Mouse (Mus musculus): ENCODE results near the gene Hunk. TPM values are rescaled to one million over a fixed set of nuclear protein-coding genes. Genes with fewer than 3 reads are reported as not detected.

The Hunk gene
- total and polyA plus RNA-seq, 2 experiments, result 0.50 to 0.74 TPM

- Histone ChIP-seq H3K27me3 (ENCODE audit: control insufficient read depth, insufficient read depth, low read length) (no peaks in the 10 kb centered on the region), H3K9ac (ENCODE audit: low read depth, low read length) (no peak overlapping the region), H3K27ac (replicated peaks; ENCODE audit: insufficient read depth, low read depth, low read length) (no peak overlapping the region), H3K79me2 (ENCODE audit: control insufficient read depth, insufficient read depth, low read length) (no peaks in the 10 kb centered on the region), H3K4me3 (ENCODE audit: insufficient read depth, low read depth, low read length) (no peak overlapping the region), H3K4me1 (ENCODE audit: control insufficient read depth, insufficient read depth, low read length) (no peaks in the 10 kb centered on the region), H3K36me3 (ENCODE audit: control insufficient read depth, insufficient read depth, low read length) (no peaks in the 10 kb centered on the region)
- no peak for DNase-seq (ENCODE audit: extremely low read depth, low read depth, low spot score)
- TF ChIP-seq CTCF (IDR thresholded peaks at IDR 0.05; ENCODE audit: low read depth, low read length) (no peak), POLR2A (IDR thresholded peaks at IDR 0.05; ENCODE audit: extremely low read depth, insufficient read depth, low read length) (no peak)
- WGBS, result 92% methylated on average over 10 of the region's 10 CpGs
Observed at GRCm38 (mm10) chr16:90440654-90441053, 54.8 kb downstream of the Hunk start.

- no peaks in the 10 kb centered on the region for H3K36me3 ChIP-seq (ENCODE audit: control insufficient read depth, insufficient read depth, low read length)
- no peak for DNase-seq (ENCODE audit: extremely low read depth, low read depth, low spot score)
- no peaks in the 10 kb centered on the region for H3K79me2 ChIP-seq (ENCODE audit: control insufficient read depth, insufficient read depth, low read length)
- TF ChIP-seq CTCF (IDR thresholded peaks at IDR 0.05; ENCODE audit: low read depth, low read length), result no peak
- TF ChIP-seq POLR2A (IDR thresholded peaks at IDR 0.05; ENCODE audit: extremely low read depth, insufficient read depth, low read length), result no peak
- H3K9ac ChIP-seq (ENCODE audit: low read depth, low read length), result no peak overlapping the region
- 91% methylated on average over 6 of the region's 6 CpGs for WGBS
- no peaks in the 10 kb centered on the region for H3K27me3 ChIP-seq (ENCODE audit: control insufficient read depth, insufficient read depth, low read length)
- no peak overlapping the region for H3K4me3 ChIP-seq (ENCODE audit: insufficient read depth, low read depth, low read length)
- H3K27ac ChIP-seq (replicated peaks; ENCODE audit: insufficient read depth, low read depth, low read length), result no peak overlapping the region
- H3K4me1 ChIP-seq (ENCODE audit: control insufficient read depth, insufficient read depth, low read length), result no peaks in the 10 kb centered on the region
Observed at GRCm38 (mm10) chr16:90442991-90443390, 57.2 kb downstream of the Hunk start.

GRCm38 (mm10) chr16:90453197-90453596, 67.4 kb downstream of the Hunk start:
- peaks cover 1% of the 10 kb centered on the region; the same call in 1 of the 2 replicates for H3K4me1 ChIP-seq (ENCODE audit: control insufficient read depth, insufficient read depth, low read length)
- no peak for TF ChIP-seq POLR2A (IDR thresholded peaks at IDR 0.05; ENCODE audit: extremely low read depth, insufficient read depth, low read length)
- no peak for TF ChIP-seq CTCF (IDR thresholded peaks at IDR 0.05; ENCODE audit: low read depth, low read length)
- H3K4me3 ChIP-seq (ENCODE audit: insufficient read depth, low read depth, low read length), result no peak overlapping the region
- 68% methylated on average over 11 of the region's 11 CpGs for WGBS
- H3K79me2 ChIP-seq (ENCODE audit: control insufficient read depth, insufficient read depth, low read length), result no peaks in the 10 kb centered on the region
- no peak for DNase-seq (ENCODE audit: extremely low read depth, low read depth, low spot score)
- H3K27me3 ChIP-seq (ENCODE audit: control insufficient read depth, insufficient read depth, low read length), result no peaks in the 10 kb centered on the region
- H3K9ac ChIP-seq (ENCODE audit: low read depth, low read length), result no peak overlapping the region
- H3K36me3 ChIP-seq (ENCODE audit: control insufficient read depth, insufficient read depth, low read length), result no peaks in the 10 kb centered on the region
- H3K27ac ChIP-seq (replicated peaks; ENCODE audit: insufficient read depth, low read depth, low read length), result no peak overlapping the region

- Histone ChIP-seq H3K27ac (replicated peaks; ENCODE audit: insufficient read depth, low read depth, low read length) (no peak overlapping the region), H3K79me2 (ENCODE audit: control insufficient read depth, insufficient read depth, low read length) (no peaks in the 10 kb centered on the region), H3K36me3 (ENCODE audit: control insufficient read depth, insufficient read depth, low read length) (no peaks in the 10 kb centered on the region), H3K4me3 (ENCODE audit: insufficient read depth, low read depth, low read length) (no peak overlapping the region), H3K9ac (ENCODE audit: low read depth, low read length) (no peak overlapping the region), H3K27me3 (ENCODE audit: control insufficient read depth, insufficient read depth, low read length) (no peaks in the 10 kb centered on the region), H3K4me1 (ENCODE audit: control insufficient read depth, insufficient read depth, low read length) (no peaks in the 10 kb centered on the region; the same call in 1 of the 2 replicates)
- TF ChIP-seq POLR2A (IDR thresholded peaks at IDR 0.05; ENCODE audit: extremely low read depth, insufficient read depth, low read length), result no peak
- TF ChIP-seq CTCF (IDR thresholded peaks at IDR 0.05; ENCODE audit: low read depth, low read length), result no peak
- 91% methylated on average over 7 of the region's 7 CpGs for WGBS
- DNase-seq (ENCODE audit: extremely low read depth, low read depth, low spot score), result no peak
Observed at GRCm38 (mm10) chr16:90456495-90457125, 70.8 kb downstream of the Hunk start.

GRCm38 (mm10) chr16:90458899-90459610, 73.2 kb downstream of the Hunk start:
- no peak overlapping the region for H3K9ac ChIP-seq (ENCODE audit: low read depth, low read length)
- WGBS, result 65% methylated on average over 11 of the region's 11 CpGs
- DNase-seq (ENCODE audit: extremely low read depth, low read depth, low spot score), result peak; percentile 33
- no peak overlapping the region for H3K4me3 ChIP-seq (ENCODE audit: insufficient read depth, low read depth, low read length)
- H3K36me3 ChIP-seq (ENCODE audit: control insufficient read depth, insufficient read depth, low read length), result no peaks in the 10 kb centered on the region
- no peaks in the 10 kb centered on the region; the same call in 1 of the 2 replicates for H3K4me1 ChIP-seq (ENCODE audit: control insufficient read depth, insufficient read depth, low read length)
- H3K27ac ChIP-seq (replicated peaks; ENCODE audit: insufficient read depth, low read depth, low read length), result no peak overlapping the region
- H3K27me3 ChIP-seq (ENCODE audit: control insufficient read depth, insufficient read depth, low read length), result no peaks in the 10 kb centered on the region
- no peak for TF ChIP-seq POLR2A (IDR thresholded peaks at IDR 0.05; ENCODE audit: extremely low read depth, insufficient read depth, low read length)
- no peaks in the 10 kb centered on the region for H3K79me2 ChIP-seq (ENCODE audit: control insufficient read depth, insufficient read depth, low read length)

All from liver, adult 2 months (tissue).